Mouse (Mus musculus) heart, postnatal 36 days (tissue): Measurements from ENCODE around the gene Gm9944. TPM values are rescaled to one million over a fixed set of nuclear protein-coding genes. Genes with fewer than 3 reads are reported as not detected.

Experiments
- DNase-seq, 2 experiments: peaks; one replicate each; pipeline ENCODE4 v3.0.0; 2021 to 2022
- intact Hi-C: fragments of 180-260 bp; cut with DNase I; formaldehyde crosslinking; loops from one replicate; pipeline ENCODE4 v1.15.1; 2025
- total RNA-seq, 2 experiments: library from RNA; stranded (reverse); gene quantifications; 2 replicates each; pipeline ENCODE4 v1.2.3; 2021

Gene Gm9944
- not detected for total RNA-seq

DNA sequence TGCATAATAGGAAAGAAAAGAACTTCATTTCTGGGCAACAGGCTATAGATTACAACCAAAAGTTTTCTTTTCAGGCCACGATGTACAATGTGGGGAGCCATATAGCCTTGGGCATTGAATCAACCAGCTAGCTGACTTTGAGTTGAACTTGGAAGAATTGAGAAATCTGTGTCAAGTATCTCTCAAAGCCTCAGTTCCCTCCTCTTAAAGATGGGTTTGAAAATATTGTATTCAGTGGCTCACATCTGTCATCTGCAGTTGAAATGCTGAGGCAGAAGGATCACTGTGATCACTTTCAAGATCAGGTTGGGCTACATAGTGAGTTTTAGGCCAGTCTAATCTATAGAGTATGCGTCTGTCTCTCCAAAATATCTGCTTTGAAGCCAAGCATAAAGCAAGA, at the start of gene Gm9944:
Gene Gm9944, minus strand, starts transcription at position 101 of the 400 bp plus-strand sequence.
- no peak for DNase-seq
- intact Hi-C loops: no loop called here

DNA sequence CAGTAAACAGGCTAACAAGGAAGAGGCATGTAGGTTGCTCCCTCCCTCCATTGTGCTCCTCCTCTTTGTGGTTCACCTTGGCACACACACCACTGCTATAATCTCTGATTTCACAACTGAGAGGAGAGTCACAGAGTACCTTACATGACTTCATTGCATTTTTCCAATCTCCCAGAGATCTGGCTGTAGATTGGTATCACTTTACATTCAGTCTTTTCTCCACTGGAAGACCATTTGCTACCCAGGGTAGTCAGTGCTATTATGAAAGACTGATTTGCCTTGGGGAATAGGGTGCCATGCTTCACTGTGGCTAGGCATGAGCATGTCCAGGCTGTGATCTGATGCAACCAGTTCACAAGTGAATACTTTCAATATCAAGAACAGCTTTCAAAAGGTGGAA, 40.2 kb upstream of the Gm9944 start:
- intact Hi-C loops: no loop called here
- DNase-seq: no peak

DNA sequence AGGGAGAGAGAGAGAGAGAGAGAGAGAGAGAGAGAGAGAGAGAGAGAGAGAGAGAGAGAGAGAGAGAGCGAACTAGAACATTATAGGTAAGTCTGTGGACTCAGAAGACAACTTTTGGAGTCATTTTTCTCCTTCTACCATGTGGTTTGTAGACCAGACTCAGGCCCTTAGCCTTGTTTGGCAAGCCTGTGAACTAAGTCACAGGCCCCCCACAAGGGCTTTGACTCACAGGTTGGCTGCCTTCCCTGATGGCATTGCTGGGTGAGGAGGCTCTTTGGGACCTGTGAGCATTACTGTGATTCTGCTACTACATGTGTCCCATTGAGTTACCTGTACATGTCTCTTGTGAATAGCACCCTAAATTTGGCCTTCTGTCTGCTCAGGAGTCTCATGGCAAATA, 15.0 kb upstream of the Gm9944 start:
- no peak for DNase-seq
- intact Hi-C loops: no loop called here

DNA sequence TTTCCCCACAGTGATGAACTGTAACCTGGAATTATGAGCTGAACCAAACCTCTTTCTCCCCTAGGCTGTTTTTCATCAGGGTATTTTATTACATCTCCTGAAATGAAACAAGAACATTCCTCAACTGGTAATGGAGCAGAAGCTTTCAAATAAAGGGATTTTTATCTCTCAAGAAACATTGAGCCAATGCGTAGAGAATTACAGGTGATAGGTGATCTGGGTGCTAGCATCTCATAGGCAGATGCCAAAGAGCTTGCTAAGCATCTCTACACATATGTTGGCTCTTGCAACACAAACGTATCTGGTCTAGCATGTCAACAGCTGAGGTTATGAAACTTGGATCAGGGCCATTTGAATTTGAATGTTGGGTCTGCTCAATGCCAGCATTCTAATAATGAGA, 12.1 kb upstream of the Gm9944 start:
- no peak for DNase-seq
- intact Hi-C loops: no loop called here

DNA sequence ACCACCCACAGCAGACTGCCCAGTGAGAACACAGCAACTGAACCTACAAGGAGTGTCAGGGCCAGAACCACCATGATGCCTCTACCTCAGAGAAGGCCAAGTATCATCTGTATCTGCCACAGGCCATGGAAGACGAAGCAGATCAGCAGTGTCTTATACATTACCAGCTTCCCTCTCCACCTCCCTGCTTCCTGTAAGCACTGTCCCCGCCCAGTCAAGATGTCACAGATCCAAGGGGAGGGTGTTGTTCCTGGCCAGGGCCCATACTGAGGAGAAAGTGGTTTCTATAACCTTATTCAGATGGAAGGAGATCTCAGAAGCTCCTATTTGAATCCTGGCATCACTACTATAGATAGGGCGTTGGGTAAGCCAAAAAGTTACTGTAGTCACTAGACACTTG, 10.5 kb upstream of the Gm9944 start, which contains the start of gene Aadacl3:
Gene Aadacl3, minus strand, starts transcription at position 101 of the 400 bp plus-strand sequence.
- intact Hi-C loops: no loop called here
- no peak for DNase-seq

DNA sequence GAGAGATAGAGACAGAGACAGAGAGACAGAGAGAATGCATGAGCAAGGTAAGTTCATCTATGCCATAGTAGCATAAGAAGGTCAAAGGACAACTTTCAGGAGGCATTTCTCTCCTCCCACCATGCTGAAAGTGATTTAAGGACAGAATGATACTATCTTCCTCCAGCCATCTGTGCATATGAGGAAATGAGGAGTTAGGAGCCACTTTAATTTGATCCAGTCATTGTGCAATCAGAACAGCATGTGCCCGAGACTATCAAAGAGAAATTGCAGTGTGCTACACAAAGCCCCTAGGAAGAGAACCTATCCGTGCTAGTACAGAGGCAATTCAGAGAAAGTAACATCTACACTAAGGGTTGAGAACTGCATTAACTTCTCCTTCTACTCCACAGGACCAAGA, 4.6 kb downstream of the Gm9944 start:
- intact Hi-C loops: no loop called here
- DNase-seq: no peak

DNA sequence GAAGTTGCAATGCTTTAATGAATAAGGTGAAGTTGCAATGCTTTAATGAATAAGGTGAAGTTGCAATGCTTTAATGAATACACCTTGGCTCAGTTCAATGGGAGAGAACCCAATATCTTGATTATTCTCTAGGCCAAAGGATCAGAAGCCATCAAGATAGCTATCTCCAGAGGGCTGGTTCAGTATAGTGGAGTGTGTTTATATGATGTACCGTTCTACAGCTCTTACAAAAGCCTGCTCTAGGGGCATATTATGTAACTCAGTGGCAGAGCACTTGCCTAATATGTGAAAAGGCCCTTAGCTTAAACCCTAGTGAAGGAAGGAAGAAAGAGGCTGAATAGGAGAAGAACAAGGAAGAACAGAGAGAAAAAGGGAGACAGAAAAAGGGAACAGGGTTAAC, 11.5 kb downstream of the Gm9944 start:
- intact Hi-C loops: no loop called here
- DNase-seq: no peak

DNA sequence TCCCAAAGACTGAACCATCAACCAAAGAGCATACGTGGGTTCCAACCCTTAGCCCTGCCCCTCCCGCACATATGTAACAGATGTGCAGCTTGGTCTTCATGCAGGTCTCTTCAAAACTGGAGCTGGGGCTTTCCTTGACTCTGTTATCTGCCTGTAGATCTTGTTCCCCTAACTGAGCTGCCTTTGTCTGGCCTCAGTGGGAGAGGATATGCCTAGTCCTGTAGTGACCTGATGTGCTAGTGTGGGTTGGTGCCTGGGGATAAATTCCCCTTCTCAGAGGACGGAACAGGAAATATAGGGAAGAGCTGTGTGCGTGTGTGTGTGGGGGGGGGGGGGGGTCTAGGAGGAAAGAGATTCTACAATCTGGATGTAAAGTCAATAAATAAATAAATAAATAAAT, 12.0 kb downstream of the Gm9944 start:
- intact Hi-C loops: no loop called here
- no peak for DNase-seq

DNA sequence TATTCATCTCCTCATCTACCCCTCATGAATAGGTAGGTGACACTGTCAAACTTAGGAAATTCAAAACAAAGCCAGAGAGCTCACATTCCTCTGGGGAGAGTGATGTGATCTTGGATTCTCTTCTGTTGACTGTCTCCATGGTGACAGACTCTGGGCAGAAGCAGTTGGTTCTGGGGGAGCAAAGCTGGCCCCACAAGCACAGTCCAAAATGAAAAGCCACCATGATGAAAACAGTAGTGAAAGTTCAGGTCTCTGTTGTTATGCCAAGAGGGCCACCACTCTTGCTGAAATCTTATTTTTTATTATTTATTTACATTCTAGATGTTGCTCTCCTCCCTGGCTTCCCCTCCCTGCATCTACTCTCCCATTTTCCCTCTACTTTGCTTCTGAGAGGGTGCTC, 14.4 kb downstream of the Gm9944 start, which contains the start of gene 1700012P22Rik:
Gene 1700012P22Rik, minus strand, starts transcription at position 101 of the 400 bp plus-strand sequence.
- no peak for DNase-seq
- intact Hi-C loops: no loop called here

DNA sequence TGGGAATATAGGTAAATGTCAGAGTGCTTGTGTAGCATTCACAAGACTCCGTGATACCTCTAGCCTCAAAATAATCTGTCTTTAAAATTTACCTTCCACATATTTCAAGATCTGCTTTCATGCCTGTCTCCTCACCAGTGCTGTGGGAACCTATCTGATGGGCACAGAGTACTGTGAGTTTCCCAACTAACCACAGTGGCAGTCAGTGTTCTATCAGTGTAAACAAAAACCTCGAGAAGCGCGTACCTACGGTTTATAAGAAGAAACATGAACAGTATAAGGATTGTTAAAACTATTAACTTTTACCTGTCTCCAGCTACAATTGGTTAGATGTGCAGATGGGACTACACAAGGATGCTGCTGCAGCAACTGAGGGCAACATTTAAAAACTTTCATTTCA, 19.9 kb downstream of the Gm9944 start:
- DNase-seq: no peak
- intact Hi-C loops: no loop called here

DNA sequence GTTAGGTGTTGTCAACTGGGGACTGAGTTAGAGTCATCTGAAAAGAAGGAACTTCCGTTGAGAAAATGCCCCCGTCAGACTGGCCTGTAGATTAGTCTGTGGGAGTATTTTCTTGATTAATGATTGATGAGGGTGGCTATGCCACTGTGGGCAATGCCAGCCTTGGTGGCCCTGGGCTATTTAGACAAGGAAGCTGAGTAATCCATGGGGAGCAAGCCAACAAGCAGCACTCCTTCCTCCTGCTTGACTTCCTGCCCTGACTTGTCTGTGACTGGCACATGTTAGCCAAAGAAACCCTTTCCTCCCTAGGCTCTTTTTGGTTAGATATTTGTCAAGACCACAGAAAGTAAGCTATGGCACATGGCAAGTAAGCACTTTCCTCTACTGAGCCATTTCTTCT, 22.4 kb downstream of the Gm9944 start:
- intact Hi-C loops: no loop called here
- no peak for DNase-seq

DNA sequence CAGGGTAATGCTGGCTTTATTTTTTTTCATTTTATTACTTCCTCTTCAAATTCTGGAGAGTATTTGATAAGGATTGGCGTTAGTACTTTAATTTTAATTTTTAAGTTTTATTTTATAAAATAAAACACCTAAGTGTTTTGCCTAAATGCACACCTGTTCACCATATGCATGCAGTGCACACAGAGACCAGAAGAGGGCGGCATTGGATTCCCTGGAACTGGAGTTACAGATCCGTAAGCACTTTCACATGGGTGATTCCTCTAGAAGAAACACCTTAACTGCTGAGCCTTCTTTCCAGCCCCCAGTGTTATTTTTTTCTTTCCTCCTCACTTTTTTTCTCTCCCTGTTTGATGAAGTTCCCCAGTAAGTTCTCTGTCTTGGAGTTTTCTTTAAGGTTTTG, 24.2 kb downstream of the Gm9944 start:
- intact Hi-C loops: no loop called here
- no peak for DNase-seq

DNA sequence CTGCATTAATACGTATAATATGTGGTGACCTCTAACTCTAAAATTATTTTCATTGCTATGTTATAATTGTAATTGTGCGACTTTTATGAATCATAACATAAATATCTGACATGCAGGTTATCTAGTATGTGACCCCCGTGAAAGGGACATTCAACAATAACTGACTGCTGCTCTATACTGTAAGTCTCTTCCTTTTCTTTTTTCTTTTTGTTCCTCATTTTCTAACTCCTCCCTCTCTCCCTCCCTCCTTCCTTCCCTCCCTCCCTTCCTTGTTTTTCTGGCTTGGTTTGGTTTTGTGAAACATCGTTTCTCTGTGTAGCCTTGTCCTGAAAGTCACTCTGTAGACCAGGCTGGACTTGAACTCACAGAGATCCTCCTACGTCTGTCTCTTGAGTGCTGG, 28.5 kb downstream of the Gm9944 start:
- intact Hi-C loops: no loop called here
- no peak for DNase-seq

DNA sequence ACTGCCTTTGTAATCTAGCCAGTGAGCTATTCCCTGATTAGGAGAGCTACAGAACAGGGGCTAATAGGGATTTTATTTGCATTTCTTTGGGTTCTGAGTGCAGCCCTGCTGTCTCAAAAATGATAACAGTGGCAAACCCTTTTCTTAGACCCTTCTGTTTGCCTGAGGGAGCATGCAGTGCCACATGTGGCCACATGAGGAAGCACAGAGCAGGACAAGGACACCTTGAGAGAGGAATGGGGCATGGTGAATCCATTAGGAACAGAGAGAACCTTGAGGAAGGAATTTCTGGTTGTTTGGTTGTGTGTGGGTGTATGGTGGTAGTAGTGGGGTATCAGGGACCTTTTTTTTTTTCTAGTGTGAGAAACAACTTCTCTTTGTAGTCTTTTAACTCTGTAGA, 32.5 kb downstream of the Gm9944 start:
- intact Hi-C loops: no loop called here
- no peak for DNase-seq

DNA sequence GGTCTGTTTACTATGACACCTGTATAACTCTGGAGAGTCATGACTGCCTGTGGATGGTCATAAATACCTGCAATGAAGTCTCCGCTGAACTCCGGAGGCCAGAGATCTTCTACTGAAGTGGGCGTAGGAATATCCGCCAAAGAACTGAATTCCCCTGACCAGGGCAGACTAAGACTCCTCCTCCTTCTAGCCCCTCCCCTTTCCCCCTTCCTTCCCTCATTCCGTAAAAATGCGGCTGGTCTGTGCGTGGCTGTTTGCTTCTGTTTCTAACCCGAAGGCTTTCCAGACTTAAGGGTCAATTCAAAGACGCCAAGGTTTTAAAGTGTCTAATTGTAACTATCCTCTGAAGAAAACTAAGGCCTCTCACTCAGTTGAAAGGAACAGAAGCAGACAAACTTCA, 44.8 kb downstream of the Gm9944 start, which contains the start of gene Pramef12:
Gene Pramef12, minus strand, starts transcription at position 175 of the 400 bp plus-strand sequence.
- no peak for DNase-seq
- intact Hi-C loops: no loop called here

DNA sequence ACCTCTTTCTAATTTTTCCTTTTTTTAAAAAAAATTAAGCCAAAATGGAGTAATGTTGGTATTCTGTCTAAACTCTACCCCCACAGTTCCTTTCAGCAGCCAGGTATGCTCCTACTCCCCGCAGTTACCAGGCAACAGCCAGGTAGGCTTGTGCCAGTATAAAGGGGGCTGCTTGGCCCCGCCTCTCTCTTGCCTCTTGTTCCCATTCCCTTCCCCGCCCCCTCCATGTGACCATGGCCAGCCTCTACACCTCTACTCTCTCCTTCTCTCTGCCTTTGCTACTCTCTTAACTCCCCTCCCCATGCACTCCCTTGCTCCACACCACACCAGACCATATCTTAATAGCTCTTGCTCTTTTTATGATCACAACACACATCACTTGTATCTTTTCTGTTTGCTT, 46.9 kb downstream of the Gm9944 start:
- intact Hi-C loops: no loop called here

DNA sequence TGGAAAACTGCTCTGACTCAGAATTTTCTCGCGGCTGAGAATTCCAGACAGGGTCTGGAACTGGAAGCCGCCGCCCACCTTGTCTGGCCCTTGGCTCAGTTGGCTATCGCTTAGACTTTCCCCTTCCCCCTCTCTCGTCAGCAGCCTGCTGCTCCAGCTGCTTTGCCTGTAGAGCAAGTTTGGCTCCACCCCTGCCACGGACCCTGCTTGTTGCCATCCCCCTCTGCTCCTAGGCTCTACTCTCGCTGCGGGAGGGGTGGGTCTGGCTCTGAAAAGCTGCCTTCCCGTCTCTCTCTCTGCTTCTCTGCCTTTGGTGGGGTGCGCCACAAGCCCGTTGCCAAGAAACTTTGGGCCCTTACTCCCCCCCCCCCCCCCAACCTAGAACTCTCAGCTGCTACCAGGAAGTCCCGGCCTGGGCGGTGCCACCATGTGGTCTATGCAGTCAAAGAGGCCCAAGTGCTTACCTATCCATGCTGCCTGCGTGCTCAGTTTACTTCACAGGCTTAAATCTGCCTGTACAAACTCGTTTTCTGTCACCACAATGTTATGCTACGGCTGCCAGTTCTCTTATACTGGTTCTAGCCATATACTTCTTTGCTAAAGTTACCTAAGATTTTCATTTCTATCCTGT, 48.5 kb downstream of the Gm9944 start:
- DNase-seq: peak in 1 of 2 experiments; percentile 7
- intact Hi-C loops: no loop called here

More for the DNA sequence above, 46.9 kb downstream of the Gm9944 start:
- no peak for DNase-seq

Other genes with a start within 250 kb of the Gm9944 start
- not detected for gene C87977, start 240.0 kb downstream of the Gm9944 start, total RNA-seq
- not detected for gene Pramel5, start 172.8 kb downstream of the Gm9944 start, total RNA-seq
- not detected for gene Gm13128, start 123.1 kb downstream of the Gm9944 start, total RNA-seq
- not detected for gene Gm13119, start 95.4 kb downstream of the Gm9944 start, total RNA-seq
- not detected for gene Pramef20, start 75.4 kb downstream of the Gm9944 start, total RNA-seq
- not detected for gene Pramef12, start 44.9 kb downstream of the Gm9944 start, total RNA-seq
- gene 1700012P22Rik, start 14.5 kb downstream of the Gm9944 start, total RNA-seq: not detected
- not detected for gene Aadacl3, start 10.4 kb upstream of the Gm9944 start, total RNA-seq
- gene 9430007A20Rik, start 66.5 kb upstream of the Gm9944 start, total RNA-seq: not detected
- not detected for gene Gm13124, start 111.8 kb upstream of the Gm9944 start, total RNA-seq
- gene Aadacl4, start 160.4 kb upstream of the Gm9944 start, total RNA-seq: not detected
- not detected for gene Gm436, start 233.1 kb upstream of the Gm9944 start, total RNA-seq